Mouse (Mus musculus): ENCODE measurements around the gene Wdtc1. TPM values are rescaled to one million over a fixed set of nuclear protein-coding genes. Genes with fewer than 3 reads are reported as not detected.

Wdtc1 gene
- polyA plus RNA-seq (2015; fragmentation: Nextera tagmentation; extraction: Ambion mirVana) = 17.0 and 17.2 TPM in 2 replicates

- no peak within 1 kb of the TSS for H3K27ac ChIP-seq (replicated peaks)
- 86% methylated on average over 23 of the region's 23 CpGs for WGBS
- no peaks in the 10 kb centered on the region for H3K27me3 ChIP-seq
- no peaks in the 10 kb centered on the region for H3K9me3 ChIP-seq (replicated peaks)
- ATAC-seq (ENCODE audit: insufficient number of reproducible peaks, low FRiP score, low TSS enrichment, low read depth) = no peak
- H3K36me3 ChIP-seq = no peaks in the 10 kb centered on the region
- no peaks in the 10 kb centered on the region for H3K4me1 ChIP-seq
- H3K9ac ChIP-seq = no peak within 1 kb of the TSS
- no peak within 1 kb of the TSS for H3K4me3 ChIP-seq (replicated peaks)
- no peak within 1 kb of the TSS for H3K4me2 ChIP-seq (replicated peaks)
Observed at GRCm38 (mm10) chr4:133353367-133354365, at the start of gene Wdtc1. Gene Wdtc1 (minus strand): TSS chr4:133353481.

- H3K4me2 ChIP-seq (replicated peaks) = no peak overlapping the region
- WGBS = 41% methylated on average over 13 of the region's 13 CpGs
- no peak overlapping the region for H3K9ac ChIP-seq
Observed at GRCm38 (mm10) chr4:133402011-133402410, 48.7 kb upstream of the Wdtc1 start.

GRCm38 (mm10) chr4:133400098-133400497, 46.8 kb upstream of the Wdtc1 start:
- 41% methylated on average over 7 of the region's 7 CpGs for WGBS
- peak overlapping the region; percentile 71 for H3K27ac ChIP-seq (replicated peaks)
- H3K27me3 ChIP-seq = no peaks in the 10 kb centered on the region
- no peak overlapping the region for H3K4me3 ChIP-seq (replicated peaks)
- no peak overlapping the region for H3K9ac ChIP-seq
- no peak overlapping the region for H3K4me2 ChIP-seq (replicated peaks)
- no peaks in the 10 kb centered on the region for H3K9me3 ChIP-seq (replicated peaks)
- ATAC-seq (ENCODE audit: insufficient number of reproducible peaks, low FRiP score, low TSS enrichment, low read depth) = no peak
- peaks cover 54% of the 10 kb centered on the region for H3K4me1 ChIP-seq
- H3K36me3 ChIP-seq = no peaks in the 10 kb centered on the region

More at GRCm38 (mm10) chr4:133402011-133402410, 48.7 kb upstream of the Wdtc1 start:
- Histone ChIP-seq H3K27ac (replicated peaks) (peak overlapping the region; percentile 22; the same call in 1 of the 2 replicates), H3K36me3 (no peaks in the 10 kb centered on the region), H3K4me3 (replicated peaks) (no peak overlapping the region), H3K9me3 (replicated peaks) (no peaks in the 10 kb centered on the region), H3K4me1 (peaks cover 56% of the 10 kb centered on the region), H3K27me3 (no peaks in the 10 kb centered on the region)
- ATAC-seq (ENCODE audit: insufficient number of reproducible peaks, low FRiP score, low TSS enrichment, low read depth) = no peak

DNA sequence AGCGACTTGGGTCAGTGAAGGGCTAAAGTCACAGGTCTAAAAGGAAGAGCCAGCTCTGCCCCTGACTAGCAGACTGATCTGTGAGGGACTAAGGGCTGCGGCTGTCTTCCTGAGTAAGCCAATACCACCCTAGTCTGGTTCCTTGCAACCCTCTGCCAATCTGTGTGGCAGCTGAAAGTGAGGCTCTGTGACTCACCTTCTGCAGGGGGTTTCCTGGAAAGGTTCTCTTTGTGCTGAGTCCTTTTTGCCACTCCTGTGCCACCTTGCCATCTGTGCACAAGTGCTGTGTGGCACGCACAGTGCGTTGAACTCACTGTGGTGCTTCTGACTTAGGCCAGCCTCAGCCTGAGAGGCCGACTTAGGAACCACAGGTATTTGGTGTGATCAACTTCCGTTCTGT, 46.2 kb upstream of the Wdtc1 start:
- Histone ChIP-seq H3K9me3 (replicated peaks) (no peaks in the 10 kb centered on the region), H3K9ac (no peak overlapping the region), H3K4me2 (replicated peaks) (no peak overlapping the region), H3K27me3 (no peaks in the 10 kb centered on the region), H3K4me3 (replicated peaks) (no peak overlapping the region), H3K27ac (replicated peaks) (peak overlapping the region; percentile 71), H3K36me3 (no peaks in the 10 kb centered on the region), H3K4me1 (peaks cover 59% of the 10 kb centered on the region)
- no peak for ATAC-seq (ENCODE audit: insufficient number of reproducible peaks, low FRiP score, low TSS enrichment, low read depth)
- 64% methylated on average over 6 of the region's 6 CpGs for WGBS

- Histone ChIP-seq H3K4me1 (peaks cover 60% of the 10 kb centered on the region), H3K27me3 (no peaks in the 10 kb centered on the region), H3K4me3 (replicated peaks) (no peak overlapping the region), H3K9ac (no peak overlapping the region), H3K27ac (replicated peaks) (no peak overlapping the region; the same call in 1 of the 2 replicates), H3K9me3 (replicated peaks) (no peaks in the 10 kb centered on the region), H3K4me2 (replicated peaks) (no peak overlapping the region), H3K36me3 (no peaks in the 10 kb centered on the region)
- 79% methylated on average over 5 of the region's 5 CpGs for WGBS
- no peak for ATAC-seq (ENCODE audit: insufficient number of reproducible peaks, low FRiP score, low TSS enrichment, low read depth)
Observed at GRCm38 (mm10) chr4:133398619-133399018, 45.3 kb upstream of the Wdtc1 start.

DNA sequence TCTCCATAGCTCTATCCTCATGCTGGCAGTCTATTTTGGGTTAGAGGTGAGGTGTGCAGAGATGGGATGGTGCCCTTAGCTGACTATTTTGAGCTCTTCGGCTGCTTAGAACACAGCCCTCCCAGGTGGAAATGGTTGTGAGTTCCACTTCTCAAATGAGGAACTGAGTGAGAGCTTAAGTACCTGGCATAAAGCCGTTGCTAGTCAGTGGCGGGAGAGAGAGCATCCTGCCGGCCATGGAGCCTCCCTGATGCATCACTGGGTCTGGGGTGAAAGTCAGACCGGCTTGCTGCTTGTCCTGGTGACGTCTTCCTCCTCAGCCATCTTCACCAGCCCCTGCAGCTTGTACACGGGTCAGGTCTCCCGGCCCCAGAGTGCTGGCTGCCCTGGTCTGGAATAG, 44.7 kb upstream of the Wdtc1 start:
- no peaks in the 10 kb centered on the region for H3K27me3 ChIP-seq
- WGBS = 88% methylated on average over 8 of the region's 8 CpGs

DNA sequence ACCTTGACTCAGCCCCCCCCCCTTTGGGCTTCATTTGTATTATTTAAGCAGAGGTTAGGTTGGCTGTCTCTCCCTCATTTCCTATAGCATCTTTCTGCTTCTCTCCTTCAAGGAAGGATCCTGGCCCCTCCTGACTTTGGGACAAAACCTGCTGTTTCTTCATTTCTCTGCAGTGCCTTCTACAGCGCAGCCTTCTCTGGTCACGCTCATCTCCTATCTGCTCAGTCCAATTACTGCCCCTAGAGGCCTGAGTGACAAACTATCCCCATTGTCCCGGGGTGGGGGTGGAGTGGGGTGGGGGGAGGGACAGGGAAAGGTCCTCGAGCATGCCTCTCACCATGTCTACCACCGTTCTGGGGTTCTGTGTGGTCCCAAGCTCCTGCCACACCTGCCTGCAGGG, 44.0 kb upstream of the Wdtc1 start:
- Histone ChIP-seq H3K4me1 (peaks cover 57% of the 10 kb centered on the region), H3K9me3 (replicated peaks) (no peaks in the 10 kb centered on the region), H3K27me3 (no peaks in the 10 kb centered on the region), H3K4me2 (replicated peaks) (no peak overlapping the region), H3K27ac (replicated peaks) (no peak overlapping the region), H3K4me3 (replicated peaks) (no peak overlapping the region), H3K9ac (no peak overlapping the region), H3K36me3 (no peaks in the 10 kb centered on the region)
- 42% methylated on average over 5 of the region's 5 CpGs for WGBS
- ATAC-seq (ENCODE audit: insufficient number of reproducible peaks, low FRiP score, low TSS enrichment, low read depth) = no peak

More for the DNA sequence above, 44.7 kb upstream of the Wdtc1 start:
- Histone ChIP-seq H3K9me3 (replicated peaks) (no peaks in the 10 kb centered on the region), H3K36me3 (no peaks in the 10 kb centered on the region), H3K4me3 (replicated peaks) (no peak overlapping the region), H3K4me1 (peaks cover 57% of the 10 kb centered on the region), H3K27ac (replicated peaks) (no peak overlapping the region), H3K9ac (no peak overlapping the region), H3K4me2 (replicated peaks) (no peak overlapping the region)
- ATAC-seq (ENCODE audit: insufficient number of reproducible peaks, low FRiP score, low TSS enrichment, low read depth) = no peak

GRCm38 (mm10) chr4:133396079-133396478, 42.8 kb upstream of the Wdtc1 start:
- Histone ChIP-seq H3K9ac (no peak overlapping the region), H3K27me3 (no peaks in the 10 kb centered on the region), H3K4me1 (peaks cover 63% of the 10 kb centered on the region), H3K9me3 (replicated peaks) (no peaks in the 10 kb centered on the region), H3K27ac (replicated peaks) (no peak overlapping the region), H3K36me3 (no peaks in the 10 kb centered on the region), H3K4me2 (replicated peaks) (no peak overlapping the region), H3K4me3 (replicated peaks) (no peak overlapping the region)
- 64% methylated on average over 2 of the region's 2 CpGs for WGBS
- no peak for ATAC-seq (ENCODE audit: insufficient number of reproducible peaks, low FRiP score, low TSS enrichment, low read depth)

DNA sequence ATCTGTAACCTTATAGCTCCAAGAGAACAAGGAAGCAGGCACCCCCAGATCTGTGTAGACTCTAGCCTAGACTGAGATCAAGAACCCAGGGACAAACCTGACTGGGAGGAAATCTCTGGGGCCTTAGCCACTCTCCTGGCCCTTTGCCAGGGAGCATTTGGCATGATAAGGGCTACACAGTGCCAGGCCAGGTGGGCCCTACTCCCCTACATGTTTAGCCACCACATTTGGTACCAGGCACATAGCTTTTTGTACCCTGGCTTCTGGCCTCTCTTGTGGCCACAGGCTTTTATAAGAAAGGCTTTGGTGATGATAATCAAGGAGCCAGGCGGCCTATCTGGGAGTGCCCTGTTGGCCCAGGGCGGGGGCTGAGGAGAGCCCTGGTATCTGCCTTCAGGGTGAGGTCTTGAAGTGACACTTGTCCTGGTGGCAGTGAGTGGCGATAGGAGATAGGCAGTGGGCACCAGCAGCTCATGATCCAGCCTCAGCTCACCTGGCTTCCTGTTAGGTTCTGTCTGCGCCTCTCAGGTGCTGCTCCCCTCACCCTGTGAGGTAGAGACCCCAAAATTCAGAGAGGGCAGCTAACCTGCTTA, 41.8 kb upstream of the Wdtc1 start:
- 81% methylated on average over 4 of the region's 4 CpGs for WGBS
- ATAC-seq (ENCODE audit: insufficient number of reproducible peaks, low FRiP score, low TSS enrichment, low read depth) = no peak
- no peak overlapping the region for H3K9ac ChIP-seq
- 0 out of 2 replicates have a peak overlapping the region, but pooled peaks have one; percentile 44 for H3K27ac ChIP-seq (replicated peaks)
- H3K4me1 ChIP-seq = peaks cover 68% of the 10 kb centered on the region
- H3K9me3 ChIP-seq (replicated peaks) = no peaks in the 10 kb centered on the region
- H3K4me2 ChIP-seq (replicated peaks) = no peak overlapping the region
- H3K27me3 ChIP-seq = no peaks in the 10 kb centered on the region
- H3K36me3 ChIP-seq = no peaks in the 10 kb centered on the region
- no peak overlapping the region for H3K4me3 ChIP-seq (replicated peaks)

- ATAC-seq (ENCODE audit: insufficient number of reproducible peaks, low FRiP score, low TSS enrichment, low read depth) = no peak
- Histone ChIP-seq H3K27ac (replicated peaks) (peak overlapping the region; percentile 72), H3K27me3 (no peaks in the 10 kb centered on the region), H3K4me1 (peaks cover 58% of the 10 kb centered on the region), H3K36me3 (no peaks in the 10 kb centered on the region), H3K9me3 (replicated peaks) (no peaks in the 10 kb centered on the region), H3K4me3 (replicated peaks) (no peak overlapping the region), H3K4me2 (replicated peaks) (no peak overlapping the region; the same call in 1 of the 2 replicates), H3K9ac (no peak overlapping the region)
- 47% methylated on average over 18 of the region's 18 CpGs for WGBS
Observed at GRCm38 (mm10) chr4:133391185-133392040, 38.1 kb upstream of the Wdtc1 start.

GRCm38 (mm10) chr4:133390585-133390984, 37.3 kb upstream of the Wdtc1 start:
- Histone ChIP-seq H3K4me1 (peaks cover 56% of the 10 kb centered on the region), H3K9me3 (replicated peaks) (no peaks in the 10 kb centered on the region), H3K36me3 (no peaks in the 10 kb centered on the region), H3K27me3 (no peaks in the 10 kb centered on the region), H3K9ac (no peak overlapping the region), H3K27ac (replicated peaks) (peak overlapping the region; percentile 72), H3K4me3 (replicated peaks) (no peak overlapping the region), H3K4me2 (replicated peaks) (no peak overlapping the region)
- no peak for ATAC-seq (ENCODE audit: insufficient number of reproducible peaks, low FRiP score, low TSS enrichment, low read depth)
- WGBS = 85% methylated on average over 6 of the region's 6 CpGs
